Mouse (Mus musculus) regulatory T cell (primary cell): Measurements from ENCODE around the gene Gtf2a1.
"Not testable (repeated sequence)": the region's sequence is repeated elsewhere in the genome, so short reads cannot be mapped to it uniquely, and the experiment has no call there.

Source experiments
- in situ Hi-C: fragments of 300-600 bp; cut with MboI, MseI; formaldehyde crosslinking; loops from one replicate; pipeline ENCODE4 v1.15.1; 2025; ENCODE audit warnings: high pct_unique_total_duplicates

The Gtf2a1 gene

DNA sequence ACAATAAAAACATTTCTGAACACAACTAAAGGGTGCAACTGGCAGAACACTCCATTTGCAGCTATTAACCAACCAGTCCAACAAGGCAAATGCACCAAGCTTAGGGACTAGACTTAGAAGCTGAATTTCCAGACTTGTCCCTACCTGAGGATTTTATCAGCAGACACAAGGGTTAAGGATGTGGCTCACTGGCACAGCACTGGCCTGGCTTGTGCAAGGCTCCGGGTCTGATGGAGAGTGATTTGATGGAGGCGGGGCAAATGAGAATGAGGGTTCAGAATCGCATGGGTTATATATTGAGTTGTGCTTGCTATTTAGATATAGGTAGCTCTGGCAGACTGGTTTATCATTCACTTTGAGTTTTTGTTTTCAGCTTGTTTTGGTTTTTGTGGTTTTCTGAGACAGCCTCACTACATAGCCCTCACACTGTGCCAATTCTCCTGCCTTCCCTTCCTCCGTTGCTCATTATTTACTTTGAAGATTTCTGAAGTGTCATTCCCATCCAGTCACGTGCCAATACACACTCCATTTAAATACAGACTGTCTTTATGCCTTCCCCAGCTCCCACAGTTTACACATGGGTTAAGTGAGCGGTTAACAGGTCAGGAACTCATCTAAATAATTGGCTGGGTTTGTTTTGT is 7.8 kb downstream of the Gtf2a1 start:
- in situ Hi-C loops, result loop anchor here (25.0 kb wide), 1 partner anchor 195 kb away; the partner anchor contains the start of genes Cep128 and Tshr

DNA sequence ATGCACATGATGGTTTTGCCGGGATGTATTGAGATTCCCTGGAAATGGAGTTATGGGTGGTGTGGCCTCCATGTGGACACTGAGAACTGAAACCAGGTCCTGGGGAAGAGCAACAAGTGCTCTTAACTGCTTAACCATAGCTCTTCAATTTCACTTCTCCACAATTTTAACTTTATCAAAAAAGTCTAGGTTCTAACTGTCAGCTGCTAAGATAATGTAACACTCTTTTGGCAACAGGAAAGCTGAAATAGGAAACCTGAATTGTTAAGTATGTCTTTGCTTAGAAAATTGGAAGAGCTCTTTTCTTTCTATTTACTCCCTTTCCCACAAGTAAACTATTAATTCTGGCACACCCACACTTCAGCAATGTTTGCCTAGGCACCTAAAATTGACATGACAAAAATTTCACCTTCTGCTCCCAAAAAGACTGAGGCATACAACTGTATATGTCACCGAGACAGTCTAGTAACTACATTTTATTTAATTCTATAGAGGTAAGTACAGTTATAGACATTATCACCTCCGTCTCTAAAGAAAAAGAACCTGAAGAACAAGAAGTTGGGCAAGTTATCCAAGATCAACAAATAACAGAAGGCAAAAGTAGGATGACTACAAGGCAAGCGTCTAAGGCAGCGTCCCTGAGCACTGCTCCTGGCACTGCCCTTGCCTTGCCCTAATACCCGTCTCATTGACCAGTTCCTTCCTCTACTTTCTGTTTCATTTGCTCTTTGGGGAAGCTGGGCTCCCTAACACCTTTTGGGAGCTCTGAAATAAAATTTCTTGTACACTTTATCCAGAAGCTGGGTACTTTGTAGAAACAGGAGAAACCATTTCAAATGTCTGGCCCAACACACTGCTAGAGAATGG is 8.8 kb downstream of the Gtf2a1 start:
- in situ Hi-C loops, result loop anchor here (25.0 kb wide), 1 partner anchor 194 kb away; the partner anchor contains the start of genes Cep128 and Tshr

DNA sequence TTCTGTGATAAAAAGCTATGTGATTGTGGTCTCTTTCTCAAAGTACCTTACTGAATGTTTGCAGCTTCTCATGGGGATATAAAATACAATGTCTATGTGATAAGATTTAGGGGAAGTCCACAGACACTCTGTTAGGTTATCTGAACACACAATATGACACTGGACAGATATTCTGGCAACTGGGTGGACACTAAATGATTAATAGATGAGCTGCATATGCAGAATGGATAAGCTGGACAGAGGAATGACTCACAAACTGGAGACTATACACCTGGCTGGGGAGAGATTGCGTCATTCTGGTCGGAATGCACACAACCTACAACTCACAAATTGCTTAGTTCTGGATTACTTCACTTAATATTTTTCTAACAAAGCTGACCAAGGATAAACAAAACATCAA is 10.6 kb downstream of the Gtf2a1 start:
- in situ Hi-C loops, result loop anchor here (25.0 kb wide), 1 partner anchor 192 kb away; the partner anchor contains the start of genes Cep128 and Tshr

DNA sequence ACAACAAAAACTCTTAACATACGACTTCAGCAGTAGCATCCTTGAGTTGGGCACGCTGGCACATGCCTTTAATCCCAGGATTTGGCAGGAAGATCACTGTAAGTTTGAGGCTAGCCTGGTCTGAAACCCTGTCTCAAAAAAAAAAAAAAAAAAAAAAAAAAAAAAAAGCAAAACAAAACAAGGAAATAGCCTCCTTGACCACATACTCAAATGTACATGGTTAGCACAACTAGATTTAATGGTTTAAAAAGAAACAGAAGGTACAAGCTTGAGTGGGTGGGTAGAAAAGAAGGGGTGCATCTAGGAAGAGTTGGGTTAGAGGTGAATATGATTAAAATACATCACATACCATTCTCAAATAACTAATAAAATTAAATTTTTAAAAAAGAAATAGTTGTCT is 18.6 kb downstream of the Gtf2a1 start:
- in situ Hi-C loops, result no loop called here

DNA sequence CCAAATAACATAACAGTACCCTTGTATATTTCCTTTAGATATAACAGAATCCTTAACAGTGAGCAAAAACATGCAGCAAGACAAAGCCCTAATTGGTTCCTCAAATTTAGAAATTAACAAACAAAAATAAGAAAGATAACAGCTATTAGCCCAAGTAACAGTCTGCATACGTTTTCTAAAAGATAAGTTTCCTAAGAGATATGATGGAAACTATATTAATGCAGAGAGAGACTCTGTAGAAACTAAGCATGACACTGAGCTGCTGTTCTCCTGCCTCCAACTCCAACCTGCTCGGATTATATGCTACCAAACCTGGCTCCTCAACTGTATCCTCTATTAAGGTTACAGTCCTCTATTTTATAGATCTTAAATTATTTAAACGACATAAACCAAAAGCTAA is 21.0 kb downstream of the Gtf2a1 start:
- in situ Hi-C loops, result no loop called here

DNA sequence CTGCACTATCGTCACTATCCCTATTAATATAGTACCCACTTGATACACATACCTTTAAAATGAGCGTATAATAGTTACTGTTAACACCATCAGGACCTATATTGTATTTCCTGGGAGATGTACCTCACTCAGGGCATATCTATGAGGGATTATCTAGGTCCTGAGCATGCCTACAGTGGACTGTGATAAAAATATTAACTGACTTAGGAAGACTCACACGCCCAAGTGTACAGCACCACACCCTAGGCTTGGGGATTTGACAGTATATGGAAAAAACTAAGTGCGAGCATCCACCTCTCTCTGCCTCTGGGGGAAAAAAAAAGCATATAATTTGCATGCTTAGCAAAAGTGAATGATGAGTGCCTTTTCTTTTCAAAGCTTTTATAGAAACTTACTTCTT is 23.1 kb downstream of the Gtf2a1 start:
- in situ Hi-C loops, result no loop called here

DNA sequence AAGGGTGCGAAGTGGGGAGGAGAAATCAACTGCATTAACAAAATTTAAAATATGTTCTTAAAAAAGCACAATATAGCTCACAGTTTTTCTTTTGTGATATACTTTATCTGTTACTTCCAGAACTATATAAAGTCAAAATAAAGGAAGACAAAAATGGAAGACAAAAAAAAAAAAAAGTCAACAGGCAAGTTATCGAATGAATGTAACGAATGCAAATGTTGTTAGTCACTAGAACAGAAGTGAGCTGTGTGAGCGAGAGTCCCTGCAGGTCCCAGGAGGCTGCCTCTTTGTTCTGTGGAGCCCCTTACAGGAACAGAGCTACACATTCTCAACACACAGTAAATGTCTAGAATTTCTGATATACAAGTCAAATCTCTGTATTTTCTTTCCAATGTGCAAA is 32.1 kb downstream of the Gtf2a1 start:
- in situ Hi-C loops, result not testable (repeated sequence)

DNA sequence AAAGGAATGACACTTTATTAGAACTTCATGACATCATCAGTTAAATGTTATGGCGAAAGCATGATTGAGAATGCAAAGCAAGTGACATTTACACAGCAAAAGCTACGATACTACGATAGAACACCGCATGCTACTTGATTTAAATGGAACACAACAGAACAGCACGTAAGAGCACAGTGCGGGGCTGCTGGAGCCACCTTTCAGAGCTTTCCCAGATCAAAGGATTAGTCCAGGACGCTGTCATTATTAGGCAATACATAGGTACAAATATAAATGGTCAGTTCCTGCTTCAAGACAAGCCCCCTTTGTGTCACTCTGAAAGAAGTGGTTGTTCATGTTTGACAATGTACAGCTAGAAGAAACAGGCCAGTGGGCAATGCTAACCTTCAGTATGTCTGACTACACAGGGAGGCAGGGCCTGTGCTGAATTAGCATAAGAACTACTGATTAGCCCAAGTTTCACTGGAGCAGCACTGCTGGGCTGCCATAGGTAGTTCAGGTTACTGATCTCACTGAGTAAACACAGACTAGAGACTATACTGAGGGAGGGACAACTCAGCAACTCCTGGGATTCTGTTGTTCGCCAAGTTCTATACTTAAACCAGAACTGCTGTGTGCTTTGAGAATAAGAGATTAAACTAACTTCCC is 32.8 kb downstream of the Gtf2a1 start:
- in situ Hi-C loops, result not testable (repeated sequence)

DNA sequence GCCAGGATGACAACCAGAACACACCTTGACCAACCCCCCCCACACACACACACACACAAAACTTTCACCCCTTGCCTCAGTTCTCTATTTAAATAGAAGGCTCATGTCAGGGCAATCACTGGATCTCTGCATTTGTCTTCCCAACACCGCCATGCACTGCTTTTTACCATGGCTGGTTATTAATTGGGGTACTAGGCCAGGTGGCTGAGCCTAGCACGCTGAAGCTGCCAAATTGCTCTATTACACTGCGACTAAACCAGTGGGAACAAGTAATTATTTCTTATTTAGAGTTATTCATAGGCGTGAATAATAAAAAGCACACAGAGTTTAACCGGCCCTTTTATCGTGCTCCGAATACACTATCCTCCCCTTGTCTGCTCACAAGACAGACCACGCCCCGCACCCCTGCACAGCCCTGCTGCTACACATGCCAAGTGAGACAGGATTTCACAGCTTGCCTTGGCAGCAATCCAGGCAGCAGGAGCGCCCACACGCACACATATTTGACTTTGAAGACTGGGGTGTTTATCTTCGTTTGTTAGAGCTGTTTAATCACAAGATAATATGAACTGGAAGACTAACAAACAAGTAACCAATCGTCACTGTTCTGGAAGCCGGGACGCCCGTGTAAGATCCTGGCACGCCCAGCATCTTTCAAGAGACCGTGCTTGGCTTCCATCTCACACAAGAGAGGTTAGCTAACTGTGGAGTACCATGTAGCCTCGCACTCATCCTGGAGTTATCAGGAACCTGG is 38.3 kb downstream of the Gtf2a1 start:
- in situ Hi-C loops, result no loop called here

DNA sequence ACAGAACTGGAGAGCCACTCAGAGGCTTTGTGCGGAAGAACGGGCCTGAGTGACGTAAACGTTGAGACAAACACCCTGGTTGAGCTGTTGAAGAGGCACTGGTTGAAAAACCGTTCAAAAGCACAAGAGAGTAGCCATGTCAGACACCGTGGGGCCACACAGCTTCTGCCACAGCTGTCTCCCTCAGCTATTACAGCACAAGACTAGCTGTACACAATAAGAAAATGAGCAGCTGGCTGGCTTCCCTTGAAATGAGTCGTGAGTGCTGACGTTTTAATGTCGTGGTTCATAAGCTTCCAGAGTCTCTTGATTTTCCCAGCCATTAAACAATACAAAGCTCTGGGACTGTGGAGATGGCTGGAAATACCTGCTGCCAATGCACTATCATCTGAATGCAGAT is 40.8 kb downstream of the Gtf2a1 start:
- in situ Hi-C loops, result no loop called here

DNA sequence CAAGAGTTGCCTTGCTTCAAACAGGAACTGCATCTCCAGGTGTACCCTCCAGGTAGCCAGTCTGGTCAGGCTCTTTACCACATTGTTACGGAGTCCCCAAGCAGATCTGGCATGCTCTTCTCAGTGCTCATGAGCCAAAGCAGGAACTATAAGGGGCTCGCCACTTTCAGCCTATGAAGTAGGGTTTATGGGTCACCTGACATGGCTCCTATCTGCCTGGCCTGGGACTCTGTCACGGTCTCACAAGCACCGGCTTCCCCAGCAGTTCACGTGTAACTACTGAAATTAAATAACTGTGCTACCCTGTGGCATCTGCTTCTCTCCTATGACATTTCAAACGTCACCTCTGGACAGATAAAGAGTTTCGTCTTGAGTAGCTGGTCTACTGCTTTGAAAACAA is 50.1 kb downstream of the Gtf2a1 start:
- in situ Hi-C loops, result no loop called here

DNA sequence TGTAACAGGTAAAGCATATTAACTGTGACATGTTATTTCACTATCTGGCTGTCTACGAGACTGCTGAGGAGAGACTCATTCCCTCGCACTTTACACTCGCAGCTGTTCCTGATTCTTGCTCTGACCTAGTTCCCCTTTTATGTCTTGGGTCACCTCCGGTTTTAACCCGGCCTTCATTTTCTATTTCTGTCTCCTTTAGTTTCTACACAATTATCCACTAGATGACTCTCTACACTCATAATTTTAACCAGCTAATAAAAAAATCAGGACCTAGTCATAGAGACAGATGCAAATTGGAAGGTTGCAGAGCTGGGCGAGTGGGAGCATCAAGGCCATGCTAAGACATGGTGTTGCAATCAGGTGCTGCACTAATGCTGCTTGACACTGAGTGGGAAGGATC is 55.8 kb downstream of the Gtf2a1 start:
- in situ Hi-C loops, result no loop called here

DNA sequence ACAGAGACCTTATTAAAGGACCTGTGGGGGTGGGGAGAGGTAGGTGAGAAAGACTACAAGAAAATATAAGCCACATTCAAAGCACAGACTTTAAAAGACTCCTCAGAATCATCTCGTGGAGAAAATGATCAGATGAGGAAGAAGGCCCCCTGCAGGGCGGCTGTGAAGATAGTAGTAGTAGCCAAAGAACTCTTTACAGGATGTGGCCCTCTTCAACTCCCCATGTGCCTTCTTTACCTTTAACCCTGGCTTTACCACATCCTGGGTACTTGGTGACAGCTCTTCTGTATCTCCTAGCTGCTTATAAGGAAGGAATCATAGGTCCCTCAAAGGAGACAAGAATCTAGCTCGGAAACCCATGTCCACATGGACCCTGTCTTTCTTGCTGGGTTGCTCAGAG is 66.7 kb downstream of the Gtf2a1 start:
- in situ Hi-C loops, result loop anchor here (10.0 kb wide), 1 partner anchor 1281 kb away; no protein-coding TSS in a partner anchor

DNA sequence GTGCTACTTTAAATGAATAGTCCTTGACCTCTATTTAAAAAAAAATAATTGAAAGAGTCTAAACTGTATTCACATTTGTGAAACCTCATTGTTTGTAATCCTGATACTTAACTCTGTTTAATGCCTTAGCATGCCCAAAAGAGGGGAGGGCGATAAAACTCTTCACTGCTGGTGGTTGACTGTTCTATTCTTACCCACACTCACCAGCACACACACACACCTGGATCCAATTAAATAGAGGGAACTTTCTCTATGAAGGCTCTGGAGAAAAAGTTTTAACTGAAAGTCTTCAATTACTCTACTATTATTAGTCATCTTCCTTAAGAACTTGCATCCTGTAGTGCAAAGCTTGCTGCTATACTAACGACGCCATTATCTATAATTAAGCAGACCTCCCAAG is 72.5 kb downstream of the Gtf2a1 start:
- in situ Hi-C loops, result no loop called here

DNA sequence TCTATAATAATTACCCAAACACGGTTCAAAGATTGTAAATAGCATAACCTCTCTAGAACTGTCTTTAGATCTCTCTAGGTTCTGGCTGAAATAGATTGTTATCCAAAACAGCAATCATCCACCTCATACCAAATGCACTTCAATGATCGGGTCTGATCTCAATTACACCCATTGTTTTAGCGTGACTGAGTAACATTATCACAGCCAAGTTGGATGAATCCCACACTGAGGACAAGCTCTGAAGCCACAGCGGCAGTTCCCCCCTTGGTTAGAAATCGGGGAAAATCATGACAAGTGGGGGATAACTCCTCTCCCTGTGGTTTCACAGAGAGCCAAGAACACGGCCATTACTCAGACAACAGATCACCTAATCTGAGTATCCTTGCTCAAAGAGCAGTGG is 76.3 kb downstream of the Gtf2a1 start:
- in situ Hi-C loops, result no loop called here

DNA sequence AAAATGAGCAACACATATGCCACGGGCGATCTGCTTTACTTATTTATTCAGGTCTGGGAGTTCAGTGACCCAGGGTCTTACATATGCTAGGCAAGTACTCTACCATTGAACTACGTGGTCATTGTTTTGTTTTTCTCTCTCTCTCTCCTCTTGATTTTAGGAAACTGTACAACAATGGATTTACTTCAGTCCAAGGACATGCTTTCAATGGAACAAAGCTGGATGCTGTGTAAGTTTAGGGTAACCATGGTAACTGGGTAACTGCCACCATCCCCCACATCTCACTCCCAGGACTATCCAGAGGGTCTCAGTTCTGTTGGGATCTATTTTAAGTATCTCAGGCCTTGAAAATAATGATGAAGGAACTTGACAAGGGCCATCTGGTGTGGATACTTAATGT is 78.5 kb downstream of the Gtf2a1 start:
- in situ Hi-C loops, result no loop called here
